Mouse (Mus musculus) cerebellum, postnatal 4 days (tissue): ENCODE measurements around the gene Ppp6r2.

Experiments used
- DNase-seq, 2 experiments: peaks; one replicate each; pipeline ENCODE4 v3.0.0; 2022; ENCODE audit warnings: low spot score in 2 of 2, mixed read lengths in 1 of 2

Gene Ppp6r2

GRCm38 (mm10) chr15:89249063-89249462 lies 37.7 kb downstream of the Ppp6r2 start:
- DNase-seq, result no peak

- DNase-seq, result no peak
Measured at GRCm38 (mm10) chr15:89255330-89255729, 44.0 kb downstream of the Ppp6r2 start.

- no peak for DNase-seq
Measured at GRCm38 (mm10) chr15:89258997-89259396, 47.6 kb downstream of the Ppp6r2 start.

GRCm38 (mm10) chr15:89264485-89264884 lies 53.1 kb downstream of the Ppp6r2 start:
- no peak for DNase-seq

GRCm38 (mm10) chr15:89275497-89275896 lies 64.1 kb downstream of the Ppp6r2 start:
- no peak for DNase-seq

- DNase-seq, result no peak
Measured at GRCm38 (mm10) chr15:89277366-89277765, 66.0 kb downstream of the Ppp6r2 start.

- DNase-seq, result no peak
Measured at GRCm38 (mm10) chr15:89282546-89282945, 71.2 kb downstream of the Ppp6r2 start.

GRCm38 (mm10) chr15:89284094-89284493 lies 72.7 kb downstream of the Ppp6r2 start:
- no peak for DNase-seq

- no peak for DNase-seq
Measured at GRCm38 (mm10) chr15:89285004-89285403, 73.7 kb downstream of the Ppp6r2 start.

- no peak for DNase-seq
Measured at GRCm38 (mm10) chr15:89285478-89285877, 74.1 kb downstream of the Ppp6r2 start.

- DNase-seq, result no peak
Measured at GRCm38 (mm10) chr15:89286114-89286513, 74.8 kb downstream of the Ppp6r2 start.

GRCm38 (mm10) chr15:89286582-89286981 lies 75.2 kb downstream of the Ppp6r2 start:
- DNase-seq, result no peak

GRCm38 (mm10) chr15:89288227-89288767 lies 76.9 kb downstream of the Ppp6r2 start:
- DNase-seq, result no peak

GRCm38 (mm10) chr15:89289455-89289854 lies 78.1 kb downstream of the Ppp6r2 start:
- DNase-seq, result no peak

GRCm38 (mm10) chr15:89291521-89291920 lies 80.2 kb downstream of the Ppp6r2 start:
- no peak for DNase-seq

GRCm38 (mm10) chr15:89292795-89293194 lies 81.4 kb downstream of the Ppp6r2 start:
- no peak for DNase-seq

- DNase-seq, result no peak
Measured at GRCm38 (mm10) chr15:89293778-89294177, 82.4 kb downstream of the Ppp6r2 start.

GRCm38 (mm10) chr15:89295580-89296165 lies 84.3 kb downstream of the Ppp6r2 start:
- no peak for DNase-seq

- DNase-seq, result no peak
Measured at GRCm38 (mm10) chr15:89296465-89296864, 85.1 kb downstream of the Ppp6r2 start.

GRCm38 (mm10) chr15:89297695-89298094 lies 86.3 kb downstream of the Ppp6r2 start:
- DNase-seq, result no peak

- no peak for DNase-seq
Measured at GRCm38 (mm10) chr15:89300180-89300579, 88.8 kb downstream of the Ppp6r2 start.

GRCm38 (mm10) chr15:89300600-89300999 lies 89.2 kb downstream of the Ppp6r2 start:
- no peak for DNase-seq

GRCm38 (mm10) chr15:89305966-89306365 lies 94.6 kb downstream of the Ppp6r2 start:
- no peak for DNase-seq

- DNase-seq, result no peak
Measured at GRCm38 (mm10) chr15:89307461-89307860, 96.1 kb downstream of the Ppp6r2 start.
